Mouse (Mus musculus) kidney, adult 2 months (tissue): ENCODE results near the gene Gm436.

ENCODE experiments used
- CTCF ChIP-seq: fragments of 200-500 bp; conservative IDR thresholded peaks from 2 replicates; pipeline ENCODE4 v1.5.1; 2011; ENCODE audit warnings: low read depth, mild to moderate bottlenecking, control low read depth, low read length, moderate library complexity, mixed read lengths; ENCODE audit not compliant: insufficient read depth, insufficient read length
- POLR2A ChIP-seq: fragments of 200-500 bp; IDR thresholded peaks from one replicate; pipeline ENCODE4 v1.6.1; 2011; ENCODE audit warnings: low read depth, low read length, control low read depth

GRCm38 (mm10) chr4:144718288-144718687 lies 32.1 kb upstream of the Gm436 start:
- TF ChIP-seq CTCF, result no peak
- no peak for TF ChIP-seq POLR2A
